Mouse (Mus musculus) myocyte (in vitro differentiated cells): ENCODE measurements around the gene Slc38a11. TPM values are rescaled to one million over a fixed set of nuclear protein-coding genes. Genes with fewer than 3 reads are reported as not detected.

Experiments used
- H3K27me3 ChIP-seq: one replicate; pipeline ENCODE4 v1.6.1; 2011; ENCODE audit not compliant: control insufficient read depth, insufficient read depth, insufficient read length
- H3K36me3 ChIP-seq: one replicate; pipeline ENCODE4 v1.6.1; 2011; ENCODE audit not compliant: control insufficient read depth, insufficient read depth
- H3K4me2 ChIP-seq: one replicate; pipeline ENCODE4 v1.6.1; 2011; ENCODE audit warnings: low read depth, control low read depth
- H3K4me3 ChIP-seq: one replicate; pipeline ENCODE4 v1.5.1; 2011; ENCODE audit warnings: mild to moderate bottlenecking, control low read depth, moderate library complexity
- H3K79me2 ChIP-seq: one replicate; pipeline ENCODE4 v1.6.1; 2011; ENCODE audit not compliant: control insufficient read depth, insufficient read depth
- H3ac ChIP-seq: one replicate; pipeline ENCODE4 v1.6.1; 2011; ENCODE audit not compliant: control insufficient read depth, insufficient read length
- CEBPB ChIP-seq: IDR thresholded peaks from 2 replicates; pipeline ENCODE4 v1.6.1; 2011; ENCODE audit warnings: mild to moderate bottlenecking, moderate library complexity; ENCODE audit not compliant: poor library complexity, insufficient read depth, severe bottlenecking
- E2F4 ChIP-seq: IDR thresholded peaks from one replicate; pipeline ENCODE4 v1.6.1; 2011; ENCODE audit warnings: mild to moderate bottlenecking, control low read depth, moderate library complexity; ENCODE audit not compliant: insufficient read depth
- MAX ChIP-seq: IDR thresholded peaks from one replicate; pipeline ENCODE4 v1.6.1; 2011; ENCODE audit warnings: low read depth, mild to moderate bottlenecking, control low read depth
- MYOD1 ChIP-seq, 3 experiments: IDR thresholded peaks; one replicate each; pipeline ENCODE4 v1.6.1; 2011; ENCODE audit warnings: control low read depth in 2 of 3, low read depth in 2 of 3, mild to moderate bottlenecking in 2 of 3, moderate library complexity in 1 of 3; ENCODE audit not compliant: insufficient read length in 2 of 3, control insufficient read depth in 1 of 3
- MYOG ChIP-seq, 3 experiments: IDR thresholded peaks; one replicate each; pipeline ENCODE4 v1.6.1; 2011; ENCODE audit warnings: control low read depth in 2 of 3, low read depth in 2 of 3, mild to moderate bottlenecking in 2 of 3; ENCODE audit not compliant: insufficient read length in 2 of 3, control insufficient read depth in 1 of 3, insufficient read depth in 1 of 3
- POLR2A ChIP-seq: IDR thresholded peaks from one replicate; pipeline ENCODE4 v1.6.1; 2011; ENCODE audit warnings: low read depth, mild to moderate bottlenecking, control low read depth, moderate library complexity; ENCODE audit not compliant: insufficient read length
- POLR2AphosphoS2 ChIP-seq: IDR thresholded peaks from one replicate; pipeline ENCODE4 v1.6.1; 2011; ENCODE audit warnings: low read depth, control low read depth; ENCODE audit not compliant: insufficient read length
- REST ChIP-seq: IDR thresholded peaks from one replicate; pipeline ENCODE4 v1.6.1; 2011; ENCODE audit warnings: mild to moderate bottlenecking, control low read depth, moderate library complexity; ENCODE audit not compliant: insufficient read depth, insufficient read length
- SRF ChIP-seq: IDR thresholded peaks from one replicate; pipeline ENCODE4 v1.6.1; 2011; ENCODE audit warnings: low read depth; ENCODE audit not compliant: control insufficient read depth, insufficient read length
- TCF12 ChIP-seq: IDR thresholded peaks from one replicate; pipeline ENCODE4 v1.6.1; 2011; ENCODE audit warnings: mild to moderate bottlenecking, control low read depth; ENCODE audit not compliant: poor library complexity, insufficient read depth, severe bottlenecking
- TCF3 ChIP-seq: IDR thresholded peaks from one replicate; pipeline ENCODE4 v1.6.1; 2011; ENCODE audit warnings: low read depth, control low read depth; ENCODE audit not compliant: insufficient read length
- USF1 ChIP-seq: IDR thresholded peaks from one replicate; pipeline ENCODE4 v1.6.1; 2011; ENCODE audit warnings: low read depth, mild to moderate bottlenecking, control low read depth, moderate library complexity
- polyA plus RNA-seq: library from polyadenylated mRNA; unstranded; fragments of >200 nt; fragmentation: generic; extraction: Trizol; gene quantifications from one replicate; pipeline ENCODE4 v1.2.1, GENCODE M21; 2012; ENCODE audit warnings: missing spikeins

Slc38a11 gene
- polyA plus RNA-seq, 1 experiment = not detected

DNA sequence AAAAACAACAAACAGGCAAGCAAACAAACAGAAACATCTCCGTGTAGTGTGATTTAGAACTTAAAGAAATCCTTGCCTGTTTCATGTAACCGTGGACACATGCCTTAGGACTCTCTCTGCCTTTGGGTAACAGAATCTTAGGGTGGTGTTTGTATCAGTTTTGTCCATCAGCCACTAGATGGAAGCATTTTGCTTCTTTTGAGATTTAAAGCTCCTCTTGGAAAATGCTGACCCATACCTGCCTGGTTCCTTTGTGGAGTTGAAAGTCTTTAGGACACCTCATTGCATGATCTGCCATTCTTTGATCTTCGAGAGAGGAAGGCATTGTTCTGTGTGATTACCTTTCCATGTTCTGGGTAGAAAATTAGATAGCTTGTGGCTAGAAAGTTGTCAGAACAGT, 32.3 kb upstream of the Slc38a11 start:
- Histone ChIP-seq H3K27me3 (no peaks in the 10 kb centered on the region), H3K4me3 (no peak overlapping the region), H3ac (no peak overlapping the region), H3K36me3 (no peaks in the 10 kb centered on the region), H3K4me2 (no peak overlapping the region), H3K79me2 (no peaks in the 10 kb centered on the region)
- no peak for TF ChIP-seq POLR2A
- no peak for TF ChIP-seq POLR2AphosphoS2
- no peak for TF ChIP-seq TCF3
- TF ChIP-seq USF1 = no peak
- no peak for TF ChIP-seq E2F4
- TF ChIP-seq MYOG (IDR thresholded peaks at IDR 0.05; ENCODE audit: control insufficient read depth in 1 of 3, insufficient read depth in 1 of 3, insufficient read length in 2 of 3, low read depth in 2 of 3) = no peak
- no peak for TF ChIP-seq TCF12
- no peak for TF ChIP-seq MYOD1 (IDR thresholded peaks at IDR 0.05; ENCODE audit: control insufficient read depth in 1 of 3, insufficient read length in 2 of 3, low read depth in 2 of 3)
- TF ChIP-seq SRF = no peak
- TF ChIP-seq MAX = no peak

DNA sequence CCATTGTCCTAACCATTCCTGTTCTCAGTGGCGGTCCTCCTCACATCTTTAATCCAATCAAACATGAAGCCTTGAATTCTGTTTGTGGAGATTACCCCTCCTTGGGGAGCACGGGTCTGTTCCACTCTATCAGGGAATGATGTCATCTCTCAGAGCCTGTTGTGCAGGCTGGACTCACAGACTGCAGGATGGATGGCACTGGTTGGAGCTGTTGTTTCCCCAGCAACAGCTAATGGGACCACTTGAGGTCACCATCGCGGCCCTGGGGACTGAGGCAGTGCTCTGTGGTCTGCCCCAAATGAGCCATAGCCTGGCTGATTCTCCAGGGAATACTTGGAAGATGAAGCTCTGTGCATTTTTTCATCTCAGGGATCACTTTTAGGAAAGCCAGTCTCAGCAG, 29.2 kb upstream of the Slc38a11 start:
- TF ChIP-seq TCF12 = no peak
- TF ChIP-seq TCF3 = no peak
- TF ChIP-seq POLR2A = no peak
- TF ChIP-seq MYOG (IDR thresholded peaks at IDR 0.05; ENCODE audit: control insufficient read depth in 1 of 3, insufficient read depth in 1 of 3, insufficient read length in 2 of 3, low read depth in 2 of 3) = no peak
- no peak for TF ChIP-seq E2F4
- TF ChIP-seq POLR2AphosphoS2 = no peak
- TF ChIP-seq MYOD1 (IDR thresholded peaks at IDR 0.05; ENCODE audit: control insufficient read depth in 1 of 3, insufficient read length in 2 of 3, low read depth in 2 of 3) = no peak
- no peak for TF ChIP-seq USF1
- TF ChIP-seq MAX = no peak
- no peak for TF ChIP-seq CEBPB
- no peak for TF ChIP-seq SRF
- no peak for TF ChIP-seq REST
- Histone ChIP-seq H3ac (no peak overlapping the region), H3K4me3 (no peak overlapping the region)

DNA sequence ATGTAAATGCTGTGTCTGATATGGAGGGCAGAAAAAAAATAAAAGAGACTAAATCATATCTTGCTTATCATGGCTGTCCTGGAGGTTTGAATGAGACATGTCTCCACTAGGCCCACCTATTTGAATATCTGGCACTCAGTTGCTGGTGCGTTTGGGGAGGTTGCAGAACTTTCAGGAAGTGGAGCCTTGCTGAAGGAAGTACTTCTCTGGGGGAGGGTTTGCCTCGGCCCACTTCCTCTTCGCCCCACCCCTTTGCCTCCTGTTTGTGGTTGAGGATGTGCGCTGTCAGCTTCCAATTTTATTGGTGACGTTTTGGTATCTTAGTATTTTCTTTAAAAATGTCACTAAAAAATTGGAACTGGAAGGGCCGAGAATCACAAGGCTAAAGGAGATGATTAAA, 27.5 kb upstream of the Slc38a11 start:
- Histone ChIP-seq H3ac (no peak overlapping the region), H3K36me3 (no peaks in the 10 kb centered on the region), H3K4me3 (no peak overlapping the region), H3K4me2 (no peak overlapping the region), H3K27me3 (no peaks in the 10 kb centered on the region), H3K79me2 (no peaks in the 10 kb centered on the region)
- TF ChIP-seq SRF (no peak), POLR2A (no peak), MYOD1 (IDR thresholded peaks at IDR 0.05; ENCODE audit: control insufficient read depth in 1 of 3, insufficient read length in 2 of 3, low read depth in 2 of 3) (no peak), TCF12 (no peak), E2F4 (no peak), TCF3 (no peak), MYOG (IDR thresholded peaks at IDR 0.05; ENCODE audit: control insufficient read depth in 1 of 3, insufficient read depth in 1 of 3, insufficient read length in 2 of 3, low read depth in 2 of 3) (no peak), POLR2AphosphoS2 (no peak), REST (no peak), CEBPB (no peak), USF1 (no peak), MAX (no peak)

More for the DNA sequence above, 29.2 kb upstream of the Slc38a11 start:
- Histone ChIP-seq H3K36me3 (no peaks in the 10 kb centered on the region), H3K79me2 (no peaks in the 10 kb centered on the region), H3K27me3 (no peaks in the 10 kb centered on the region), H3K4me2 (no peak overlapping the region)

DNA sequence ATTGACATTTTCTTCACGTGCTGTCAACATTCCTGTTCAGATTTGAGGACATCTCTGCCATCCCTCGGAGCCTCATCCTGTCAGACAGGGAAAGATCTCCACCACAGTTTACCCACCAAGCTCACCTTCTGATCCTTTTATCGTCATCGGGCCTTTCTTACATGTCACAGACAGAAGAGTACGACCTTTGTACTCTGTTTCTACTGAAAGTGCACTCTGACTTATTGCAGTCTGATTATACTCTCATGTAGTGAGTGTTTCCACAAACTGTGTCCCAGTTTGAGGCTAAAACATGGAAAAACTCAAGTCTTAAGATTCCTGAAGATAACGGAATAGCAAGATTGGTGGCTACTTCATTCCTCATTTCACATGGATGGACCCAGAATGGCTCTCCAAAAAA, 21.0 kb upstream of the Slc38a11 start:
- Histone ChIP-seq H3K4me2 (no peak overlapping the region), H3K79me2 (no peaks in the 10 kb centered on the region), H3ac (no peak overlapping the region), H3K27me3 (no peaks in the 10 kb centered on the region), H3K36me3 (no peaks in the 10 kb centered on the region), H3K4me3 (no peak overlapping the region)
- no peak for TF ChIP-seq MAX
- TF ChIP-seq POLR2A = no peak
- TF ChIP-seq E2F4 = no peak

DNA sequence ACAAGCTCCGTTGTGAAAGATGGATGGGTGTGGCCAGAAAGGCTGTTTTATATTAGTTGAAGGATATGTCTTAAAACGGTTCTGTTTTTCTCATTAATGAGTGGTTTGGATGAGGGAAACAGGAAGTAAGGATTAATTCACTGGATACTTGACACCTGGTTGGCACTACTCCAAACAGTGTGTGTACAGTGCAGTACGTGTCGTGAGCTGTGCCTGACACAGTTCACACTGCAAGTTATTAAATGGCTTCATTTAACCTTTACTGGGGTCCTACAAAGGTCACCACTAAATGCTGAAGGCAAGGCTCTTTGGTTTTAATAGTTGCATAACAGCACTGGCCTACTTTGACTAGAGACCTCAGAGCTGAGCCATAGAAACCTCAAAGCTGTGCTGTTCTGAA, 18.7 kb upstream of the Slc38a11 start:
- Histone ChIP-seq H3ac (no peak overlapping the region), H3K27me3 (no peaks in the 10 kb centered on the region), H3K4me3 (no peak overlapping the region), H3K4me2 (no peak overlapping the region), H3K79me2 (no peaks in the 10 kb centered on the region), H3K36me3 (no peaks in the 10 kb centered on the region)
- TF ChIP-seq E2F4 (no peak), REST (no peak), POLR2A (no peak)

DNA sequence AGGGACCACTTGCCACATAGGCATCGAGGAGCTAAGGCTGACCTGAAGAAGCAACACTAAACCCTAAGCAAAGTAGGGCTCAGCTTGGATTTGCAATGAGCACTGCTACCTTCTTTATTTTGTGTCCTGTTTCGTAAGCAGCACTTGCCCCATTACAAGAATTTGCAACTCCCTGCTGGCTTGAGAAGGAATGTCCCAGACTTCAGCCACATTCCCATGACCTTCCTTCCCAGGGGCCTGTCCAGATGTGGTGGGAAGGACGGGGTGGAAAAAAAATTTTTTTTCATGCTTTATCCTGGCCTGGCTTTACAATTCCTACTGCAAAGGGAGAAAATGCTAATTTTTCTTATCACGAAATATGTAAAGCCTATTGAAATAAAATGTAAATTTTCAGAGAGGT, 14.6 kb upstream of the Slc38a11 start:
- H3K4me3 ChIP-seq = no peak overlapping the region
- no peak for TF ChIP-seq CEBPB
- no peak for TF ChIP-seq USF1
- TF ChIP-seq TCF12 = no peak

More for the DNA sequence above, 14.6 kb upstream of the Slc38a11 start:
- H3K36me3 ChIP-seq = no peaks in the 10 kb centered on the region
- no peak overlapping the region for H3ac ChIP-seq
- no peaks in the 10 kb centered on the region for H3K79me2 ChIP-seq
- H3K27me3 ChIP-seq = no peaks in the 10 kb centered on the region
- H3K4me2 ChIP-seq = no peak overlapping the region
